Mouse (Mus musculus) MEL (cell line): Measurements from ENCODE around the gene Srf. TPM values are rescaled to one million over a fixed set of nuclear protein-coding genes. Genes with fewer than 3 reads are reported as not detected.
A peak's percentile ranks its signal among the peaks of the same experiment; 100 is the strongest.

Source experiments
- DNase-seq: peaks from one replicate; pipeline ENCODE4 v3.0.0; 2011; ENCODE audit warnings: low read depth, low spot score
- H3K27ac ChIP-seq: 2 replicates; pipeline ENCODE4 v1.5.1; 2012; ENCODE audit warnings: low read depth, mild to moderate bottlenecking, control low read depth, low read length, moderate library complexity; ENCODE audit not compliant: control insufficient read depth
- H3K27me3 ChIP-seq, 2 experiments: fragments of 150-350 bp in 1 of 2; sonication (generic) in 1 of 2; 2 replicates each; pipeline ENCODE4 v1.6.1; 2012; ENCODE audit warnings: low read length in 2 of 2, mild to moderate bottlenecking in 2 of 2, improper control_type of control experiment in 1 of 2, moderate library complexity in 1 of 2; ENCODE audit not compliant: insufficient read depth in 2 of 2, control insufficient read depth in 1 of 2
- H3K36me3 ChIP-seq, 2 experiments: 2 replicates each; pipeline ENCODE4 v1.6.1; 2012 to 2014; ENCODE audit warnings: low read length in 2 of 2, improper control_type of control experiment in 1 of 2, inconsistent platforms in 1 of 2, mild to moderate bottlenecking in 1 of 2; ENCODE audit not compliant: insufficient read depth in 2 of 2, control insufficient read depth in 1 of 2
- H3K4me1 ChIP-seq, 2 experiments: fragments of 150-350 bp in 1 of 2; sonication (generic) in 1 of 2; 2 replicates each; pipeline ENCODE4 v1.6.1; 2012; ENCODE audit warnings: low read length in 2 of 2, improper control_type of control experiment in 1 of 2, mild to moderate bottlenecking in 1 of 2; ENCODE audit not compliant: insufficient read depth in 2 of 2, control insufficient read depth in 1 of 2
- H3K4me3 ChIP-seq, 2 experiments: fragments of 150-350 bp in 1 of 2; sonication (generic) in 1 of 2; 2 replicates each; pipeline ENCODE4 v1.5.1; 2012; ENCODE audit warnings: low read depth in 2 of 2, low read length in 2 of 2, mild to moderate bottlenecking in 2 of 2, moderate library complexity in 2 of 2, control low read depth in 1 of 2, improper control_type of control experiment in 1 of 2; ENCODE audit not compliant: control insufficient read depth in 1 of 2, insufficient read depth in 1 of 2
- H3K79me2 ChIP-seq: 2 replicates; pipeline ENCODE4 v1.6.1; 2012; ENCODE audit warnings: mild to moderate bottlenecking, low read length, moderate library complexity; ENCODE audit not compliant: control insufficient read depth, poor library complexity, insufficient read depth
- H3K9ac ChIP-seq: 2 replicates; pipeline ENCODE4 v1.6.1; 2012; ENCODE audit warnings: low read depth, mild to moderate bottlenecking, control low read depth, low read length, moderate library complexity; ENCODE audit not compliant: control insufficient read depth, poor library complexity, severe bottlenecking
- H3K9me3 ChIP-seq: fragments of 150-350 bp; sonication (generic); replicated peaks from 2 replicates; pipeline ENCODE4 v1.6.1; 2012; ENCODE audit warnings: mild to moderate bottlenecking, low read length, improper control_type of control experiment, moderate library complexity; ENCODE audit not compliant: insufficient read depth
- CHD1 ChIP-seq: IDR thresholded peaks from 2 replicates; pipeline ENCODE4 v1.6.1; 2012; ENCODE audit warnings: low read depth, mild to moderate bottlenecking, inconsistent platforms, low read length, improper control_type of control experiment
- CTCF ChIP-seq, 3 experiments: IDR thresholded peaks in 2 of 3; conservative IDR thresholded peaks in 1 of 3; 2 replicates each; pipeline ENCODE4 v1.5.1; 2011 to 2012; ENCODE audit warnings: low read length in 3 of 3, low read depth in 2 of 3, mild to moderate bottlenecking in 2 of 3, improper control_type of control experiment in 1 of 3, inconsistent platforms in 1 of 3, mixed read lengths in 1 of 3, moderate library complexity in 1 of 3; ENCODE audit not compliant: control insufficient read depth in 1 of 3, insufficient read depth in 1 of 3, poor library complexity in 1 of 3, severe bottlenecking in 1 of 3
- E2F4 ChIP-seq: IDR thresholded peaks from 2 replicates; pipeline ENCODE4 v1.6.1; 2011; ENCODE audit warnings: low read depth, low read length, improper control_type of control experiment, borderline replicate concordance
- MAX ChIP-seq: IDR thresholded peaks from 2 replicates; pipeline ENCODE4 v1.6.1; 2011; ENCODE audit warnings: low read length, improper control_type of control experiment
- MXI1 ChIP-seq: IDR thresholded peaks from 2 replicates; pipeline ENCODE4 v1.6.1; 2011; ENCODE audit warnings: mild to moderate bottlenecking, low read depth, low read length, improper control_type of control experiment
- RAD21 ChIP-seq: IDR thresholded peaks from 2 replicates; pipeline ENCODE4 v1.6.1; 2011; ENCODE audit warnings: mild to moderate bottlenecking, low read depth, low read length, improper control_type of control experiment
- SMC3 ChIP-seq: IDR thresholded peaks from 2 replicates; pipeline ENCODE4 v1.6.1; 2011; ENCODE audit warnings: low read depth, low read length, improper control_type of control experiment
- TCF12 ChIP-seq: IDR thresholded peaks from 2 replicates; pipeline ENCODE4 v1.6.1; 2014; ENCODE audit warnings: low read depth, mild to moderate bottlenecking, inconsistent platforms, low read length, improper control_type of control experiment, moderate library complexity
- USF1 ChIP-seq: IDR thresholded peaks from 2 replicates; pipeline ENCODE4 v1.6.1; 2014; ENCODE audit warnings: low read depth, mild to moderate bottlenecking, inconsistent platforms, low read length, improper control_type of control experiment, moderate library complexity
- ZC3H11A ChIP-seq: IDR thresholded peaks from 2 replicates; pipeline ENCODE4 v1.6.1; 2012; ENCODE audit warnings: low read depth, mild to moderate bottlenecking, inconsistent platforms, low read length, improper control_type of control experiment
- polyA plus RNA-seq, 2 experiments: library from polyadenylated mRNA; stranded (reverse) in 1 of 2; unstranded in 1 of 2; fragments of >175 nt in 1 of 2; fragments of >200 nt in 1 of 2; gene quantifications; 2 replicates each; pipeline versions ENCODE4 v1.2.1 to v1.2.4; 2012; ENCODE audit warnings: low replicate concordance in 2 of 2, low read depth in 1 of 2; ENCODE audit not compliant: insufficient read length in 2 of 2, insufficient read depth in 1 of 2, missing spikeins in 1 of 2
- total RNA-seq: library from RNA; depleted of rRNA; stranded (reverse); fragments of 300-350 nt; gene quantifications from 2 replicates; pipeline ENCODE4 v1.2.3, GENCODE M21; 2012

The Srf gene
- total and polyA plus RNA-seq, 3 experiments, result 43.9 to 114 TPM; not detected in 1

DNA sequence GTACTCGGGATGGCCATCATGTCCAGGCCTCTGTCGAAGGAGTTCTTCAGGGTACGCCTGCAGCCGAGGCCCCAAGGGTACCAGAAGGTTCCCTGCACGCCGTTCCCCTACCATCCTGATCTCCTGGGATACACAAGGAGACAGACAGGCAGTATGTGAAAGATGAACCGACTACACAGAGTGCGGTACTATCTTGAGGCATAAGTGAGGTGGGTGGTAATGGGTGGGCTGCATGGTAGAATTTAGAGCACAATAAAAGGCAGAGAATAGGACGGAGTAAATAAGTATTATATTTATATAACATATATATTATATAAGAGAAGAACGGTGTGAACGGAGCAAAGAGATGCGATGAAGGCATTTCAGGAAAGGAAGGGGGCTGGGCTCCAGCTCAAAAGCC lies 12.3 kb downstream of the Srf start:
- DNase-seq, result no peak
- Histone ChIP-seq H3K9me3 (no peaks in the 10 kb centered on the region), H3K27me3 (no peaks in the 10 kb centered on the region), H3K4me1 (peaks cover 0 to 9% of the 10 kb centered on the region in 2 experiments; a peak in 3 of 4 replicates), H3K27ac (no peak overlapping the region), H3K79me2 (no peaks in the 10 kb centered on the region), H3K4me3 (no peak overlapping the region), H3K36me3 (peaks cover 0 to 9% of the 10 kb centered on the region in 2 experiments; a peak in 3 of 4 replicates), H3K9ac (no peak overlapping the region)
- TF ChIP-seq USF1, result no peak

DNA sequence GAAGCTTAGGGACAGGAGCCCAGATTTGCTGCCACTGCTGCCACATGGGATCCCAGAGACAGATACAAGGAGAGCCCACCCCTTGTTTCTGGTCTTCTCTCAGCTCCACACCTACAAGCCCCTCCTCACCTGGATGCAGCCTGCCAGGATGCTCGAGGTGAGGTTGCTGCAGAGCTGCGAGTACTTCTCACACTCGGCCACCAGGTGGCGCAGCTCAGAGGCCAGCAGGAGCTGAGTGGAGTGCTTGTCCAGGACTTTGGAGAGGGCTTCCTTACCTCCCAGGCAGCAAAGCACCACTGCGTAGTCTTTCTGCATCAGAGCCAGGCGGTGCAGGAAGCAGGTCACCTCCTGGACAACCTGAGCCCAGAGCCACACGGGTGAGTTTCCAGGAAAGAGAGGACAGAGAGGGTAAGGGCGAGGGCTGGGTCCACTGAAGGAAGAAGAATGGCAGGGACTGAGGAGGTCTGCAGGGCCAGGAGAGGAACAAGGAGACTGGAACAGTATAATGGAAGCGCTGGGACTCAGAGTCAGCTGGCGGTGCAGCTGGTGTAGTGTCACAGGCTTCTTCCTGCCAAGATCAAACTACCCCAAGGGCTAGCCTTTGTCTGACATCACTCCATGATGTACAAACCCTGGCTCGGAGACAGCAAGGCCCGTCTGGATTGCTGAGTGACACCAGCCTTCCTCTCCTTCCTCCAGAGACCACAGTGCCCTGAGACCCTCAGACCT lies 30.2 kb downstream of the Srf start:
- Histone ChIP-seq H3K79me2 (no peaks in the 10 kb centered on the region), H3K9ac (no peak overlapping the region), H3K36me3 (no peaks in the 10 kb centered on the region), H3K4me3 (no peak overlapping the region), H3K4me1 (peaks cover 0 to 3% of the 10 kb centered on the region in 2 experiments; a peak in 1 of 4 replicates), H3K27ac (no peak overlapping the region), H3K9me3 (no peaks in the 10 kb centered on the region), H3K27me3 (no peaks in the 10 kb centered on the region)
- TF ChIP-seq ZC3H11A (peak; percentile 63), CTCF (IDR thresholded peaks at IDR 0.05 in 2 of 3, conservative IDR thresholded peaks at IDR 0.05 in 1 of 3; ENCODE audit: control insufficient read depth in 1 of 3, insufficient read depth in 1 of 3, low read depth in 2 of 3, low read length in 3 of 3, poor library complexity in 1 of 3, severe bottlenecking in 1 of 3) (peak; percentile 93 to 99 (median 94)), RAD21 (peak; percentile 67), MXI1 (no peak), SMC3 (peak; percentile 95)
- DNase-seq, result peak; percentile 75

DNA sequence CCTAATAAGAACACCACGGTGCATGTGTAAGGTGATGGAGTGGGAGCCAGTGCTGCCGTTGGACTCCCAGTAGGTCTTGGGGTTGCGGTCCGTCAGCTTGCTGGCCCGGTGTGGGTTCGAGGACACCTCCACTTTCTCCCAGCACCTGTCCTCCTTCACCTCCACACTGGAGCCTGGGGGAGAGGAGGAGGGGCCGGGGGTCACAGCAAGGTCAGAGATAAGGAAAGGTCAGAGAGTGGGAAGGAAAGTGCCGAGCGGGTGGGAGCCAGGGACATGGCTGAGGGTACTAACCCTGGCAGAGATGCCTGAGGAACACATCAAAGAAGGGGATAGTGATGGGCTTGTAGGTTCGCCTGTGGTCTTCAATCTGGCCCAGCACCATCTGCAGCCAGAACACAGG lies 30.9 kb downstream of the Srf start:
- H3K4me1 ChIP-seq, result peaks cover 0 to 3% of the 10 kb centered on the region in 2 experiments; a peak in 1 of 4 replicates
- no peak for DNase-seq
- no peaks in the 10 kb centered on the region for H3K36me3 ChIP-seq
- no peak overlapping the region for H3K9ac ChIP-seq
- no peak overlapping the region for H3K27ac ChIP-seq
- H3K4me3 ChIP-seq, result no peak overlapping the region
- no peaks in the 10 kb centered on the region for H3K27me3 ChIP-seq
- TF ChIP-seq E2F4 (no peak), CHD1 (no peak), SMC3 (no peak), MAX (no peak), RAD21 (no peak), TCF12 (no peak)
- no peaks in the 10 kb centered on the region for H3K79me2 ChIP-seq
- no peaks in the 10 kb centered on the region for H3K9me3 ChIP-seq
